Mouse (Mus musculus) heart, embryonic 12.5 days (tissue): ENCODE data around the gene Smo. TPM values are rescaled to one million over a fixed set of nuclear protein-coding genes. Genes with fewer than 3 reads are reported as not detected.
"Not testable (repeated sequence)": the region's sequence is repeated elsewhere in the genome, so short reads cannot be mapped to it uniquely, and the experiment has no call there.

Source experiments
- ATAC-seq: fragments of 200-750 bp; cut with Nextera tagmentation; 2 replicates; pipeline ENCODE4 v1.8.0; 2017; ENCODE audit warnings: moderate TSS enrichment, moderate library complexity; ENCODE audit not compliant: insufficient number of reproducible peaks, low FRiP score
- H3K27ac ChIP-seq: fragments of 300-500 bp; sonication (generic); 2 replicates; pipeline ENCODE4 v1.5.1; 2016; ENCODE audit warnings: mild to moderate bottlenecking, moderate library complexity; ENCODE audit not compliant: poor library complexity, severe bottlenecking
- H3K27me3 ChIP-seq: fragments of 300-500 bp; sonication (generic); replicated peaks from 2 replicates; pipeline ENCODE4 v1.6.1; 2016; ENCODE audit warnings: mild to moderate bottlenecking, moderate library complexity
- H3K36me3 ChIP-seq: fragments of 300-500 bp; sonication (generic); 2 replicates; pipeline ENCODE4 v1.6.1; 2016; ENCODE audit warnings: mild to moderate bottlenecking, moderate library complexity
- H3K4me1 ChIP-seq: fragments of 300-500 bp; sonication (generic); replicated peaks from 2 replicates; pipeline ENCODE4 v1.6.1; 2016; ENCODE audit warnings: mild to moderate bottlenecking
- H3K4me2 ChIP-seq: fragments of 300-500 bp; sonication (generic); 2 replicates; pipeline ENCODE4 v1.6.1; 2016; ENCODE audit warnings: mild to moderate bottlenecking, moderate library complexity
- H3K4me3 ChIP-seq: fragments of 300-500 bp; sonication (generic); 2 replicates; pipeline ENCODE4 v1.5.1; 2016; ENCODE audit warnings: mild to moderate bottlenecking
- H3K9ac ChIP-seq: fragments of 300-500 bp; sonication (generic); 2 replicates; pipeline ENCODE4 v1.6.1; 2016; ENCODE audit warnings: mild to moderate bottlenecking, moderate library complexity
- H3K9me3 ChIP-seq: fragments of 300-500 bp; sonication (generic); replicated peaks from 2 replicates; pipeline ENCODE4 v1.6.1; 2016; ENCODE audit warnings: mild to moderate bottlenecking, moderate library complexity
- WGBS: fragments of 180-500 bp; shearing (Covaris S2); methylation state at CpG from one replicate; pipeline ENCODE4 v1.1.7; 2016; 5-methylcytosine and 5-hydroxymethylcytosine counted together
- polyA plus RNA-seq: library from polyadenylated mRNA; unstranded; fragments of >200 nt; fragmentation: Nextera tagmentation; extraction: Ambion mirVana; gene quantifications from 2 replicates; pipeline ENCODE4 v1.2.1, GENCODE M21; 2016

Gene Smo
- polyA plus RNA-seq, 1 experiment from 2014 or later: 26.4 TPM

- not testable (repeated sequence) for H3K4me3 ChIP-seq, H3K9me3 ChIP-seq, H3K27ac ChIP-seq, H3K27me3 ChIP-seq, ATAC-seq, H3K4me1 ChIP-seq, H3K9ac ChIP-seq, H3K4me2 ChIP-seq
- 91% methylated on average over 2 of the region's 2 CpGs for WGBS
- peaks cover 55% of the 10 kb centered on the region for H3K36me3 ChIP-seq
These were observed 25.1 kb downstream of the Smo start for GRCm38 (mm10) chr6:29760397-29760796.

- H3K36me3 ChIP-seq: peaks cover 52% of the 10 kb centered on the region
- H3K4me3 ChIP-seq: no peak overlapping the region
- WGBS: 88% methylated on average over 4 of the region's 4 CpGs
- ATAC-seq: no peak
- H3K9me3 ChIP-seq: no peaks in the 10 kb centered on the region
- no peak overlapping the region for H3K27ac ChIP-seq
- no peaks in the 10 kb centered on the region for H3K27me3 ChIP-seq
- H3K4me1 ChIP-seq: no peaks in the 10 kb centered on the region
- H3K4me2 ChIP-seq: no peak overlapping the region
- no peak overlapping the region for H3K9ac ChIP-seq
These were observed 26.0 kb downstream of the Smo start for GRCm38 (mm10) chr6:29761282-29761681.

- peaks cover 40% of the 10 kb centered on the region for H3K36me3 ChIP-seq
- H3K4me2 ChIP-seq: no peak overlapping the region
- 63% methylated on average over 4 of the region's 4 CpGs for WGBS
- H3K4me1 ChIP-seq: no peaks in the 10 kb centered on the region
- no peak overlapping the region for H3K4me3 ChIP-seq
- no peak overlapping the region for H3K9ac ChIP-seq
- no peaks in the 10 kb centered on the region for H3K27me3 ChIP-seq
- H3K9me3 ChIP-seq: no peaks in the 10 kb centered on the region
- H3K27ac ChIP-seq: no peak overlapping the region
- no peak for ATAC-seq
These were observed 27.2 kb downstream of the Smo start for GRCm38 (mm10) chr6:29762524-29762923.

- Histone ChIP-seq H3K4me3 (no peak overlapping the region), H3K36me3 (peaks cover 3% of the 10 kb centered on the region), H3K9ac (no peak overlapping the region), H3K27me3 (no peaks in the 10 kb centered on the region), H3K9me3 (no peaks in the 10 kb centered on the region), H3K4me1 (0 out of 2 replicates have a peak, but pooled peaks cover 2% of the 10 kb centered on the region), H3K4me2 (no peak overlapping the region), H3K27ac (no peak overlapping the region)
- ATAC-seq: no peak
- 74% methylated on average over 2 of the region's 2 CpGs for WGBS
These were observed 31.6 kb downstream of the Smo start for GRCm38 (mm10) chr6:29766874-29767273.

- Histone ChIP-seq H3K9ac (peak within 1 kb of the TSS; percentile 89), H3K27me3 (no peaks in the 10 kb centered on the region), H3K27ac (peak within 1 kb of the TSS; percentile 83), H3K36me3 (no peaks in the 10 kb centered on the region), H3K4me1 (0 out of 2 replicates have a peak, but pooled peaks cover 2% of the 10 kb centered on the region), H3K4me3 (peak within 1 kb of the TSS; percentile 91), H3K4me2 (peak within 1 kb of the TSS; percentile 79), H3K9me3 (no peaks in the 10 kb centered on the region)
- under 1% methylated on average over 57 of the region's 61 CpGs for WGBS
- ATAC-seq: peak; percentile 98
These were observed 32.7 kb downstream of the Smo start, which contains the start of gene Ahcyl2 for GRCm38 (mm10) chr6:29767813-29768660. Gene Ahcyl2, plus strand, starts transcription at chr6:29768011.

- Histone ChIP-seq H3K36me3 (no peaks in the 10 kb centered on the region), H3K27me3 (no peaks in the 10 kb centered on the region), H3K9me3 (no peaks in the 10 kb centered on the region), H3K4me3 (peak overlapping the region; percentile 91), H3K9ac (peak overlapping the region; percentile 89), H3K27ac (peak overlapping the region; percentile 83), H3K4me1 (0 out of 2 replicates have a peak, but pooled peaks cover 2% of the 10 kb centered on the region), H3K4me2 (peak overlapping the region; percentile 79)
- ATAC-seq: peak; percentile 68
- under 1% methylated on average over 50 of the region's 50 CpGs for whole genome bisulfite sequencing
These were observed 33.6 kb downstream of the Smo start for GRCm38 (mm10) chr6:29768791-29769441.

GRCm38 (mm10) chr6:29770672-29771321 is 35.5 kb downstream of the Smo start:
- H3K4me1 ChIP-seq: peaks cover 5% of the 10 kb centered on the region; the same call in 1 of the 2 replicates
- 56% methylated on average over 2 of the region's 2 CpGs for WGBS
- no peaks in the 10 kb centered on the region for H3K27me3 ChIP-seq
- no peaks in the 10 kb centered on the region for H3K36me3 ChIP-seq
- H3K4me3 ChIP-seq: no peak overlapping the region
- ATAC-seq: no peak
- H3K4me2 ChIP-seq: no peak overlapping the region
- no peak overlapping the region for H3K27ac ChIP-seq
- H3K9ac ChIP-seq: no peak overlapping the region
- H3K9me3 ChIP-seq: no peaks in the 10 kb centered on the region

- 93% methylated on average over 3 of the region's 3 CpGs for WGBS
- no peak overlapping the region for H3K27ac ChIP-seq
- ATAC-seq: no peak
These were observed 36.9 kb downstream of the Smo start for GRCm38 (mm10) chr6:29772236-29772635.

GRCm38 (mm10) chr6:29774161-29774560 is 38.9 kb downstream of the Smo start:
- Histone ChIP-seq H3K27me3 (no peaks in the 10 kb centered on the region), H3K4me3 (no peak overlapping the region), H3K9me3 (no peaks in the 10 kb centered on the region), H3K9ac (no peak overlapping the region), H3K36me3 (no peaks in the 10 kb centered on the region), H3K27ac (no peak overlapping the region), H3K4me2 (no peak overlapping the region), H3K4me1 (peaks cover 5% of the 10 kb centered on the region; the same call in 1 of the 2 replicates)
- ATAC-seq: no peak
- 77% methylated on average over 1 of the region's 1 CpGs for WGBS

More at GRCm38 (mm10) chr6:29772236-29772635, 36.9 kb downstream of the Smo start:
- Histone ChIP-seq H3K9me3 (no peaks in the 10 kb centered on the region), H3K36me3 (no peaks in the 10 kb centered on the region), H3K4me2 (no peak overlapping the region), H3K27me3 (no peaks in the 10 kb centered on the region), H3K4me1 (peaks cover 5% of the 10 kb centered on the region; the same call in 1 of the 2 replicates), H3K9ac (no peak overlapping the region), H3K4me3 (no peak overlapping the region)

- ATAC-seq: no peak
- Histone ChIP-seq H3K27ac (no peak overlapping the region), H3K4me2 (no peak overlapping the region), H3K4me3 (no peak overlapping the region), H3K9me3 (no peaks in the 10 kb centered on the region), H3K27me3 (no peaks in the 10 kb centered on the region), H3K9ac (no peak overlapping the region), H3K4me1 (peaks cover 3% of the 10 kb centered on the region; the same call in 1 of the 2 replicates), H3K36me3 (no peaks in the 10 kb centered on the region)
- 97% methylated on average over 1 of the region's 1 CpGs for WGBS
These were observed 40.3 kb downstream of the Smo start for GRCm38 (mm10) chr6:29775609-29776008.
